Mouse (Mus musculus) bone marrow, adult 2 months (tissue): ENCODE measurements around the gene Lbx2.

Experiments used
- CTCF ChIP-seq: fragments of 200-500 bp; IDR thresholded peaks from 2 replicates; pipeline ENCODE4 v1.5.1; 2011; ENCODE audit warnings: low read length, control low read depth; ENCODE audit not compliant: control insufficient read depth, insufficient read depth
- POLR2A ChIP-seq: fragments of 200-500 bp; IDR thresholded peaks from 2 replicates; pipeline ENCODE4 v1.6.1; 2011; ENCODE audit warnings: low read depth, mild to moderate bottlenecking, control low read depth, low read length, borderline replicate concordance; ENCODE audit not compliant: control insufficient read depth

DNA sequence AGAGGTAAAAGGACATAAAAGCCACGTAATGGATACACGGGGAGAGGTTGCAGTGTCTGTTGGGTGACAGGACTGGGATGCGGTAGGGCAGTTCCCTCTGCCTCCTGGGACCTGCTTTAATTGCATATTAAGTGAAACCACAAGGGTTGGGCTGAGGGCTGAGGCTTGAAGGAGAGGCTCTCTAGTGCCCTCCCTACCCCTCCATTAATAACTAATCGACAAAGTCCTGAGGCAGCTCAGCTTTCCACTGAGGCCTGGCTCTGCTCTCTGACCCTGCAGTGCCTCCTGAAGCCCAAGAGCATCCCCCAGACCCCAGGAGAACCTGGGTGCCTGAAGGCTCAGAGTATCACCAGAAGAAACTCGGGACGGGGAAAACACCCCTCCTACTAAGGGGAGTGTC lies 1.7 kb upstream of the Lbx2 start:
- TF ChIP-seq POLR2A = no peak
- no peak for TF ChIP-seq CTCF
